Mouse (Mus musculus): ENCODE data around the gene Sipa1l2. TPM values are rescaled to one million over a fixed set of nuclear protein-coding genes. Genes with fewer than 3 reads are reported as not detected.
A peak's percentile ranks its signal among the peaks of the same experiment; 100 is the strongest.
"Not testable (repeated sequence)": the region's sequence is repeated elsewhere in the genome, so short reads cannot be mapped to it uniquely, and the experiment has no call there.

Sipa1l2 gene
- total RNA-seq, 1 experiment from 2014 or later: 39.0 TPM

- not testable (repeated sequence) for ATAC-seq (ENCODE audit: extremely low read depth, insufficient number of reproducible peaks, low FRiP score, poor library complexity, severe bottlenecking)
Observed at GRCm38 (mm10) chr8:125520308-125520707, 49.3 kb downstream of the Sipa1l2 start.

GRCm38 (mm10) chr8:125518951-125519350 lies 50.7 kb downstream of the Sipa1l2 start:
- ATAC-seq (ENCODE audit: extremely low read depth, insufficient number of reproducible peaks, low FRiP score, poor library complexity, severe bottlenecking): no peak

GRCm38 (mm10) chr8:125518301-125518700 lies 51.3 kb downstream of the Sipa1l2 start:
- peak; percentile 55 for ATAC-seq (ENCODE audit: extremely low read depth, insufficient number of reproducible peaks, low FRiP score, poor library complexity, severe bottlenecking)

GRCm38 (mm10) chr8:125517397-125517796 lies 52.2 kb downstream of the Sipa1l2 start:
- ATAC-seq (ENCODE audit: extremely low read depth, insufficient number of reproducible peaks, low FRiP score, poor library complexity, severe bottlenecking): no peak

GRCm38 (mm10) chr8:125516115-125516905 lies 53.3 kb downstream of the Sipa1l2 start:
- ATAC-seq (ENCODE audit: extremely low read depth, insufficient number of reproducible peaks, low FRiP score, poor library complexity, severe bottlenecking): no peak

- ATAC-seq (ENCODE audit: extremely low read depth, insufficient number of reproducible peaks, low FRiP score, poor library complexity, severe bottlenecking): no peak
Observed at GRCm38 (mm10) chr8:125515665-125516064, 53.9 kb downstream of the Sipa1l2 start.

- no peak for ATAC-seq (ENCODE audit: extremely low read depth, insufficient number of reproducible peaks, low FRiP score, poor library complexity, severe bottlenecking)
Observed at GRCm38 (mm10) chr8:125513935-125514334, 55.7 kb downstream of the Sipa1l2 start.

GRCm38 (mm10) chr8:125513242-125513866 lies 56.3 kb downstream of the Sipa1l2 start:
- no peak for ATAC-seq (ENCODE audit: extremely low read depth, insufficient number of reproducible peaks, low FRiP score, poor library complexity, severe bottlenecking)

- no peak for ATAC-seq (ENCODE audit: extremely low read depth, insufficient number of reproducible peaks, low FRiP score, poor library complexity, severe bottlenecking)
Observed at GRCm38 (mm10) chr8:125512561-125512960, 57.0 kb downstream of the Sipa1l2 start.

- ATAC-seq (ENCODE audit: extremely low read depth, insufficient number of reproducible peaks, low FRiP score, poor library complexity, severe bottlenecking): no peak
Observed at GRCm38 (mm10) chr8:125510861-125511668, 58.5 kb downstream of the Sipa1l2 start.

- ATAC-seq (ENCODE audit: extremely low read depth, insufficient number of reproducible peaks, low FRiP score, poor library complexity, severe bottlenecking): no peak
Observed at GRCm38 (mm10) chr8:125509776-125510175, 59.8 kb downstream of the Sipa1l2 start.

GRCm38 (mm10) chr8:125509175-125509574 lies 60.4 kb downstream of the Sipa1l2 start:
- no peak for ATAC-seq (ENCODE audit: extremely low read depth, insufficient number of reproducible peaks, low FRiP score, poor library complexity, severe bottlenecking)

- no peak for ATAC-seq (ENCODE audit: extremely low read depth, insufficient number of reproducible peaks, low FRiP score, poor library complexity, severe bottlenecking)
Observed at GRCm38 (mm10) chr8:125507291-125507690, 62.3 kb downstream of the Sipa1l2 start.

- ATAC-seq (ENCODE audit: extremely low read depth, insufficient number of reproducible peaks, low FRiP score, poor library complexity, severe bottlenecking): no peak
Observed at GRCm38 (mm10) chr8:125504605-125505257, 64.9 kb downstream of the Sipa1l2 start.

- ATAC-seq (ENCODE audit: extremely low read depth, insufficient number of reproducible peaks, low FRiP score, poor library complexity, severe bottlenecking): no peak
Observed at GRCm38 (mm10) chr8:125503808-125504207, 65.8 kb downstream of the Sipa1l2 start.

- no peak for ATAC-seq (ENCODE audit: extremely low read depth, insufficient number of reproducible peaks, low FRiP score, poor library complexity, severe bottlenecking)
Observed at GRCm38 (mm10) chr8:125502828-125503227, 66.8 kb downstream of the Sipa1l2 start.

GRCm38 (mm10) chr8:125500005-125500404 lies 69.6 kb downstream of the Sipa1l2 start:
- no peak for ATAC-seq (ENCODE audit: extremely low read depth, insufficient number of reproducible peaks, low FRiP score, poor library complexity, severe bottlenecking)

- no peak for ATAC-seq (ENCODE audit: extremely low read depth, insufficient number of reproducible peaks, low FRiP score, poor library complexity, severe bottlenecking)
Observed at GRCm38 (mm10) chr8:125498508-125498907, 71.1 kb downstream of the Sipa1l2 start.

GRCm38 (mm10) chr8:125495545-125495944 lies 74.1 kb downstream of the Sipa1l2 start:
- ATAC-seq (ENCODE audit: extremely low read depth, insufficient number of reproducible peaks, low FRiP score, poor library complexity, severe bottlenecking): no peak
